Mouse (Mus musculus) limb, embryonic 14.5 days (tissue): Measurements from ENCODE around the gene Aspdh. TPM values are rescaled to one million over a fixed set of nuclear protein-coding genes. Genes with fewer than 3 reads are reported as not detected.

ENCODE experiments used
- ATAC-seq: fragments of 200-750 bp; cut with Nextera tagmentation; 2 replicates; pipeline ENCODE4 v1.8.0; 2017; ENCODE audit warnings: low read depth, moderate number of reproducible peaks, moderate TSS enrichment; ENCODE audit not compliant: low FRiP score
- DNase-seq: peaks from one replicate; pipeline ENCODE4 v3.0.0-alpha.2; 2015; ENCODE audit warnings: low spot score
- H3K27ac ChIP-seq: fragments of 300-500 bp; sonication (generic); replicated peaks from 2 replicates; pipeline ENCODE4 v1.5.1; 2014; ENCODE audit warnings: low read depth, mild to moderate bottlenecking, low read length, moderate library complexity, mixed read lengths
- H3K27me3 ChIP-seq: fragments of 300-500 bp; sonication (generic); 2 replicates; pipeline ENCODE4 v1.6.1; 2014; ENCODE audit warnings: low read length, mixed read lengths; ENCODE audit not compliant: control insufficient read depth, insufficient read depth
- H3K36me3 ChIP-seq: fragments of 300-500 bp; sonication (generic); 2 replicates; pipeline ENCODE4 v1.6.1; 2014; ENCODE audit warnings: mild to moderate bottlenecking, low read length, moderate library complexity, mixed read lengths; ENCODE audit not compliant: control insufficient read depth, insufficient read depth
- H3K4me1 ChIP-seq: fragments of 300-500 bp; sonication (generic); 2 replicates; pipeline ENCODE4 v1.6.1; 2014; ENCODE audit warnings: antibody characterized with exemption, low read length, mixed read lengths; ENCODE audit not compliant: control insufficient read depth, insufficient read depth
- H3K4me2 ChIP-seq: fragments of 300-500 bp; sonication (generic); replicated peaks from 2 replicates; pipeline ENCODE4 v1.6.1; 2014; ENCODE audit warnings: low read depth, mild to moderate bottlenecking, low read length, moderate library complexity; ENCODE audit not compliant: severe bottlenecking
- H3K4me3 ChIP-seq: fragments of 300-500 bp; sonication (generic); replicated peaks from 2 replicates; pipeline ENCODE4 v1.5.1; 2014; ENCODE audit warnings: low read length
- H3K9ac ChIP-seq: fragments of 300-500 bp; sonication (generic); 2 replicates; pipeline ENCODE4 v1.6.1; 2014; ENCODE audit warnings: mild to moderate bottlenecking, low read depth, low read length, moderate library complexity; ENCODE audit not compliant: severe bottlenecking
- H3K9me3 ChIP-seq: fragments of 300-500 bp; sonication (generic); 2 replicates; pipeline ENCODE4 v1.6.1; 2016; ENCODE audit warnings: low read length; ENCODE audit not compliant: control insufficient read depth
- POLR2A ChIP-seq: fragments of 200-500 bp; IDR thresholded peaks from 2 replicates; pipeline ENCODE4 v1.8.0; 2012; ENCODE audit warnings: inconsistent platforms, mild to moderate bottlenecking, moderate library complexity, borderline replicate concordance; ENCODE audit not compliant: insufficient read depth, insufficient read length; ENCODE audit errors: extremely low read depth
- WGBS: fragments of 180-500 bp; shearing (Covaris S2); extraction: QIAGEN DNeasy Blood & Tissue Kit; methylation state at CpG from one replicate; pipeline ENCODE4 v1.1.7; 2014; 5-methylcytosine and 5-hydroxymethylcytosine counted together
- polyA plus RNA-seq, 2 experiments: library from polyadenylated mRNA; depleted of rRNA in 1 of 2; stranded (reverse) in 1 of 2; unstranded in 1 of 2; fragments of >200 nt; fragmentation: Nextera tagmentation in 1 of 2; extraction: Ambion mirVana in 1 of 2; gene quantifications; 2 replicates each; pipeline versions ENCODE4 v1.2.1 to v1.2.3; 2012 to 2014

The Aspdh gene
- polyA plus RNA-seq, 2 experiments = 0.37 to 1.8 TPM

- Histone ChIP-seq H3K9me3 (no peaks in the 10 kb centered on the region), H3K4me3 (peak overlapping the region; percentile 27), H3K9ac (no peak overlapping the region), H3K4me1 (peaks cover 2% of the 10 kb centered on the region; the same call in 1 of the 2 replicates), H3K36me3 (0 out of 2 replicates have a peak, but pooled peaks cover 9% of the 10 kb centered on the region), H3K4me2 (peak overlapping the region; percentile 43), H3K27ac (no peak overlapping the region), H3K27me3 (peaks cover 39% of the 10 kb centered on the region)
- no peak for TF ChIP-seq POLR2A
- ATAC-seq (no peak), DNase-seq (no peak)
- 10% methylated on average over 60 of the region's 77 CpGs for WGBS
Measured at GRCm38 (mm10) chr7:44462218-44463055, 2.8 kb upstream of the Aspdh start.

GRCm38 (mm10) chr7:44463056-44463425 is 2.1 kb upstream of the Aspdh start:
- 0 out of 2 replicates have a peak, but pooled peaks cover 9% of the 10 kb centered on the region for H3K36me3 ChIP-seq
- 27% methylated on average over 7 of the region's 8 CpGs for WGBS
- H3K27ac ChIP-seq = no peak overlapping the region
- peak overlapping the region; percentile 27; the same call in 1 of the 2 replicates for H3K4me3 ChIP-seq
- TF ChIP-seq POLR2A = no peak
- H3K9ac ChIP-seq = no peak overlapping the region
- peak overlapping the region; percentile 43 for H3K4me2 ChIP-seq
- peaks cover 39% of the 10 kb centered on the region for H3K27me3 ChIP-seq
- peaks cover 2% of the 10 kb centered on the region; the same call in 1 of the 2 replicates for H3K4me1 ChIP-seq
- no peak for ATAC-seq
- H3K9me3 ChIP-seq = no peaks in the 10 kb centered on the region
- DNase-seq = no peak

- 83% methylated on average over 10 of the region's 10 CpGs for WGBS
- ATAC-seq (no peak), DNase-seq (no peak)
- Histone ChIP-seq H3K4me3 (no peak overlapping the region), H3K4me1 (peaks cover 2% of the 10 kb centered on the region; the same call in 1 of the 2 replicates), H3K27ac (no peak overlapping the region), H3K9ac (no peak overlapping the region), H3K9me3 (no peaks in the 10 kb centered on the region), H3K36me3 (0 out of 2 replicates have a peak, but pooled peaks cover 9% of the 10 kb centered on the region), H3K4me2 (no peak overlapping the region), H3K27me3 (peaks cover 39% of the 10 kb centered on the region)
- TF ChIP-seq POLR2A = no peak
Measured at GRCm38 (mm10) chr7:44463556-44464225, 1.5 kb upstream of the Aspdh start.

- Histone ChIP-seq H3K4me2 (no peak overlapping the region), H3K4me3 (no peak overlapping the region), H3K9ac (no peak overlapping the region), H3K36me3 (peaks cover 9% of the 10 kb centered on the region; the same call in 1 of the 2 replicates), H3K4me1 (peaks cover 2% of the 10 kb centered on the region; the same call in 1 of the 2 replicates), H3K9me3 (no peaks in the 10 kb centered on the region), H3K27me3 (peaks cover 39% of the 10 kb centered on the region), H3K27ac (no peak overlapping the region)
- TF ChIP-seq POLR2A = no peak
- no peak for DNase-seq
- 23% methylated on average over 4 of the region's 4 CpGs for WGBS
- no peak for ATAC-seq
Measured at GRCm38 (mm10) chr7:44464511-44464910, 680 bp upstream of the Aspdh start.
